In the genomic region with DNA sequence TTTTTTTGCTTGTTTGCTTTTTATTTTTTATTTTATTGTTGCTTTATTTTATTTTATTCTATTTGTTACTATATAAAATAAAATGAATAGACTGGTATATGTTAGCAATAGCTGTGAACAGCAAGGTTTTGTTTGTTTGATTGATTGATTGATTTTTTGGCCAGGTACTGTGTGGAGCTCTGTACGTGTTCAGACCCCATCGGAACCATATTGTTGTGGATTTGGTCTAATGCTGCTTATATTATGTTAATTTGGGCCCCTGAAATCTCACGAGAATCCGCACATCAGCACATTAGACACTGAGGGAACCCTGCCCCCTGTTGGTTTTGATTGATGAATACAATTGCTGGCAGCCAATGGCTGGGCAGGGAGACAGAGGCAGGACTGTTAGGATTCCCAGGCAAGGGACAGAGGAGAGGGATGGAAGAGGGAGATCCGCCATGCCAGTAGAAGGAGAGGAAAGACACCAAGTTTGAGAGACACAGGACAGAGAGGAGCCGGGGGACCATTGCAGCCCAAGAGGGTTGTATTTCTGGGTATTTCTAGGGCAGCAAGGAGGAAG, we compare ENCODE assay signal across 22 mouse cellular contexts.
DNase-seq lines count a peak whose midpoint lies in the region; ATAC-seq lines count a peak whose summit lies in the region.
"Had no signal": no experiment of that assay in that cellular context is flagged by ENCODE, and none has a peak within 500 bp of the region (broad histone marks: within the 10 kb centered on the region; RNA-seq: fewer than 3 reads in every experiment).

No protein-coding gene starts in this region.

- no peak overlapping the region for H3K4me3 ChIP-seq in forebrain, embryonic 11.5 days (ENCODE audit: low read depth, low read length)
- no peak overlapping the region for H3K4me3 ChIP-seq in forebrain, embryonic 10.5 days
- H3K4me3 ChIP-seq in midbrain, embryonic 12.5 days: no peak overlapping the region
- H3K4me3 ChIP-seq in midbrain, embryonic 15.5 days: no peak overlapping the region
- H3K4me3 ChIP-seq in forebrain, embryonic 13.5 days: no peak overlapping the region
- no peak overlapping the region for H3K4me3 ChIP-seq in midbrain, embryonic 16.5 days (ENCODE audit: low read depth, low read length)
- H3K4me3 ChIP-seq: embryonic facial prominence, embryonic 13.5 days; heart, adult 2 months; limb, embryonic 12.5 days; liver, embryonic 12.5 days had no signal

- H3K27ac ChIP-seq in forebrain, embryonic 11.5 days (ENCODE audit: low read depth, low read length): no peak overlapping the region
- no peak overlapping the region for H3K27ac ChIP-seq in forebrain, embryonic 10.5 days
- no peak overlapping the region for H3K27ac ChIP-seq in midbrain, embryonic 12.5 days (replicated peaks)
- H3K27ac ChIP-seq in midbrain, embryonic 15.5 days: no peak overlapping the region
- H3K27ac ChIP-seq in forebrain, embryonic 13.5 days: no peak overlapping the region
- H3K27ac ChIP-seq in midbrain, embryonic 16.5 days (ENCODE audit: low read length): no peak overlapping the region
- H3K27ac ChIP-seq: embryonic facial prominence, embryonic 13.5 days; heart, adult 2 months; limb, embryonic 12.5 days; liver, embryonic 12.5 days had no signal

- H3K27me3 ChIP-seq in forebrain, embryonic 11.5 days (ENCODE audit: control insufficient read depth, insufficient read depth, low read length): no peaks in the 10 kb centered on the region
- no peaks in the 10 kb centered on the region for H3K27me3 ChIP-seq in forebrain, embryonic 10.5 days (ENCODE audit: poor library complexity, severe bottlenecking)
- no peaks in the 10 kb centered on the region for H3K27me3 ChIP-seq in midbrain, embryonic 12.5 days
- no peaks in the 10 kb centered on the region for H3K27me3 ChIP-seq in midbrain, embryonic 15.5 days (replicated peaks)
- H3K27me3 ChIP-seq in forebrain, embryonic 13.5 days: no peaks in the 10 kb centered on the region
- H3K27me3 ChIP-seq in midbrain, embryonic 16.5 days (ENCODE audit: control insufficient read depth, insufficient read depth, low read depth, low read length): no peaks in the 10 kb centered on the region
- H3K27me3 ChIP-seq: embryonic facial prominence, embryonic 13.5 days; limb, embryonic 12.5 days; liver, embryonic 12.5 days had no signal

- no peak overlapping the region for H3K9ac ChIP-seq in forebrain, embryonic 11.5 days (ENCODE audit: low read length)
- no peak overlapping the region for H3K9ac ChIP-seq in midbrain, embryonic 12.5 days (replicated peaks)
- no peak overlapping the region for H3K9ac ChIP-seq in midbrain, embryonic 15.5 days
- no peak overlapping the region for H3K9ac ChIP-seq in forebrain, embryonic 13.5 days
- no peak overlapping the region for H3K9ac ChIP-seq in midbrain, embryonic 16.5 days (ENCODE audit: low read depth, low read length)
- H3K9ac ChIP-seq: embryonic facial prominence, embryonic 13.5 days; limb, embryonic 12.5 days; liver, embryonic 12.5 days had no signal

- no peak overlapping the region for H3K4me2 ChIP-seq in forebrain, embryonic 11.5 days (ENCODE audit: low read depth, low read length, severe bottlenecking)
- no peak overlapping the region for H3K4me2 ChIP-seq in midbrain, embryonic 12.5 days (replicated peaks)
- no peak overlapping the region for H3K4me2 ChIP-seq in midbrain, embryonic 15.5 days
- no peak overlapping the region for H3K4me2 ChIP-seq in forebrain, embryonic 13.5 days
- H3K4me2 ChIP-seq in midbrain, embryonic 16.5 days (ENCODE audit: low read length): no peak overlapping the region
- H3K4me2 ChIP-seq: embryonic facial prominence, embryonic 13.5 days; limb, embryonic 12.5 days; liver, embryonic 12.5 days had no signal

- no peaks in the 10 kb centered on the region for H3K9me3 ChIP-seq in forebrain, embryonic 11.5 days (ENCODE audit: control insufficient read depth, low read length)
- no peaks in the 10 kb centered on the region for H3K9me3 ChIP-seq in forebrain, embryonic 10.5 days
- no peaks in the 10 kb centered on the region for H3K9me3 ChIP-seq in midbrain, embryonic 12.5 days
- no peaks in the 10 kb centered on the region for H3K9me3 ChIP-seq in midbrain, embryonic 15.5 days
- H3K9me3 ChIP-seq in forebrain, embryonic 13.5 days (replicated peaks): no peaks in the 10 kb centered on the region
- no peaks in the 10 kb centered on the region for H3K9me3 ChIP-seq in midbrain, embryonic 16.5 days (replicated peaks; ENCODE audit: control insufficient read depth, low read length, poor library complexity, severe bottlenecking)
- H3K9me3 ChIP-seq: embryonic facial prominence, embryonic 13.5 days; limb, embryonic 12.5 days; liver, embryonic 12.5 days had no signal

- 77% methylated on average over 6 of the region's 6 CpGs for WGBS in forebrain, embryonic 11.5 days
- WGBS in forebrain, embryonic 10.5 days: 86% methylated on average over 6 of the region's 6 CpGs
- 71% methylated on average over 6 of the region's 6 CpGs for WGBS in midbrain, embryonic 12.5 days
- WGBS in midbrain, embryonic 15.5 days: 65% methylated on average over 6 of the region's 6 CpGs
- WGBS in forebrain, embryonic 13.5 days: 76% methylated on average over 6 of the region's 6 CpGs
- 69% methylated on average over 6 of the region's 6 CpGs for WGBS in midbrain, embryonic 16.5 days

- DNase-seq in forebrain, embryonic 11.5 days (ENCODE audit: low spot score): no peak
- DNase-seq in forebrain, embryonic 10.5 days (ENCODE audit: extremely low spot score, low spot score): no peak
- no peak for DNase-seq in lung, postnatal 25 days (ENCODE audit: low spot score)
- no peak for DNase-seq in adrenal gland, postnatal 14 days
- DNase-seq: cerebellum, adult 8-10 months; gastrocnemius, postnatal 25 days; heart, adult 2 months; heart, postnatal 36 days; kidney, adult 8-10 months; kidney, postnatal 25 days; lung, adult 2 months; lung, postnatal 36 days; right cerebral cortex, postnatal 25 days; thymus, postnatal 36 days had no signal

- ATAC-seq in forebrain, embryonic 11.5 days (replicated peaks; ENCODE audit: low FRiP score): peak; percentile 61; the same call in 1 of the 2 replicates
- ATAC-seq in midbrain, embryonic 12.5 days (ENCODE audit: low FRiP score, low read depth): peak; percentile 71; the same call in 1 of the 2 replicates
- ATAC-seq in midbrain, embryonic 15.5 days (replicated peaks): no peak
- ATAC-seq in forebrain, embryonic 13.5 days: 0 out of 2 replicates have a peak, but pooled peaks have one; percentile 43
- ATAC-seq in midbrain, embryonic 16.5 days: 0 out of 2 replicates have a peak, but pooled peaks have one; percentile 17
- ATAC-seq: inflammation-experienced regulatory T-cells, adult 6 months; liver, embryonic 12.5 days had no signal

- H3K4me1 ChIP-seq in forebrain, embryonic 11.5 days (replicated peaks; ENCODE audit: control insufficient read depth, insufficient read depth, low read length): no peaks in the 10 kb centered on the region
- no peaks in the 10 kb centered on the region for H3K4me1 ChIP-seq in forebrain, embryonic 10.5 days
- no peaks in the 10 kb centered on the region for H3K4me1 ChIP-seq in midbrain, embryonic 12.5 days
- no peaks in the 10 kb centered on the region for H3K4me1 ChIP-seq in midbrain, embryonic 15.5 days
- H3K4me1 ChIP-seq in forebrain, embryonic 13.5 days: no peaks in the 10 kb centered on the region
- H3K4me1 ChIP-seq in midbrain, embryonic 16.5 days (ENCODE audit: control insufficient read depth, insufficient read depth, low read length): no peaks in the 10 kb centered on the region
- H3K4me1 ChIP-seq: embryonic facial prominence, embryonic 13.5 days; limb, embryonic 12.5 days; liver, embryonic 12.5 days had no signal

- H3K36me3 ChIP-seq in forebrain, embryonic 11.5 days (ENCODE audit: control insufficient read depth, insufficient read depth, low read length): no peaks in the 10 kb centered on the region
- H3K36me3 ChIP-seq in forebrain, embryonic 10.5 days (replicated peaks): no peaks in the 10 kb centered on the region
- H3K36me3 ChIP-seq in midbrain, embryonic 12.5 days: no peaks in the 10 kb centered on the region
- no peaks in the 10 kb centered on the region for H3K36me3 ChIP-seq in midbrain, embryonic 15.5 days (replicated peaks)
- H3K36me3 ChIP-seq in forebrain, embryonic 13.5 days (ENCODE audit: poor library complexity, severe bottlenecking): no peaks in the 10 kb centered on the region
- H3K36me3 ChIP-seq in midbrain, embryonic 16.5 days (ENCODE audit: control insufficient read depth, insufficient read depth, low read length): no peaks in the 10 kb centered on the region
- H3K36me3 ChIP-seq: embryonic facial prominence, embryonic 13.5 days; limb, embryonic 12.5 days; liver, embryonic 12.5 days had no signal
